Mouse (Mus musculus) ES-E14 (cell line): ENCODE results near the gene Tmem87b.

ENCODE experiments used
- CHD2 ChIP-seq: IDR thresholded peaks from 2 replicates; pipeline ENCODE4 v1.6.1; 2014; ENCODE audit warnings: mild to moderate bottlenecking, low read depth, low read length, inconsistent platforms
- MAFK ChIP-seq: IDR thresholded peaks from 2 replicates; pipeline ENCODE4 v1.6.1; 2014; ENCODE audit warnings: mild to moderate bottlenecking, low read depth, low read length, inconsistent platforms; ENCODE audit not compliant: insufficient read depth

DNA sequence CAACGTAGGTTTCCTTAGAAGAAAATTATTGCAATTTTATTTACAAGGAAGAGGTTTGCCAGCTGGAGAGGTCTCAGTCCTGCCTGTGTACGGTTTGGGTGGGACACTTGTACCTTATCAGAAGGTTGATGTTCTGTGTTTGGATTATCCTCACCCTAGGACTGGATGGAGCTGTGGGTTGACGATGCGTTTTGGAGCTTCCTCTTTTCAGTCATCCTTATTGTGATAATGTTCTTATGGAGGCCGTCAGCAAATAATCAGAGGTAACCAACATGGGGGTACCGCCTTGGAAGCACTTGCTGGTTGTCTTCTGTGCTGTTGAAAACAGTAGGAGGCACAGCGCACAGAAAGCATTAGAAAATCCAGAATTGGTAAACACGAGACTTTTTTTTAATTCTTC is 24.5 kb downstream of the Tmem87b start:
- TF ChIP-seq CHD2 (no peak), MAFK (no peak)
